Mouse (Mus musculus): ENCODE data around the gene Wfdc2. TPM values are rescaled to one million over a fixed set of nuclear protein-coding genes. Genes with fewer than 3 reads are reported as not detected.

The Wfdc2 gene
- 1,345 and 1,354 TPM in 2 replicates for polyA plus RNA-seq (2015; fragmentation: Nextera tagmentation; extraction: Ambion mirVana)

GRCm38 (mm10) chr2:164562391-164563188, at the start of gene Wfdc2:
Wfdc2 (plus strand) TSS chr2:164562413.
- Histone ChIP-seq H3K9ac (replicated peaks; ENCODE audit: low read depth) (peak within 1 kb of the TSS; percentile 47), H3K4me3 (ENCODE audit: low read depth, low read length) (peak within 1 kb of the TSS; percentile 43), H3K4me2 (replicated peaks; ENCODE audit: low read depth, low read length) (peak within 1 kb of the TSS; percentile 66), H3K27ac (ENCODE audit: low read length) (peak within 1 kb of the TSS; percentile 64), H3K27me3 (replicated peaks; ENCODE audit: insufficient read depth, low read length) (no peaks in the 10 kb centered on the region), H3K9me3 (ENCODE audit: low read length) (no peaks in the 10 kb centered on the region), H3K4me1 (ENCODE audit: insufficient read depth, low read depth, low read length) (0 out of 2 replicates have a peak, but pooled peaks cover 5% of the 10 kb centered on the region), H3K36me3 (ENCODE audit: insufficient read depth, low read length) (no peaks in the 10 kb centered on the region)
- DNase-seq (ENCODE audit: low spot score) (peak; percentile 84), ATAC-seq (peak; percentile 76)
- TF ChIP-seq CTCF (IDR thresholded peaks at IDR 0.05) (no peak), EP300 (IDR thresholded peaks at IDR 0.05) (no peak)
- 8% methylated on average over 19 of the region's 24 CpGs for WGBS

- DNase-seq (ENCODE audit: low spot score), result peak; percentile 79
- peak; percentile 70 for ATAC-seq
- H3K4me3 ChIP-seq (ENCODE audit: low read depth, low read length), result no peak overlapping the region
- H3K27me3 ChIP-seq (replicated peaks; ENCODE audit: insufficient read depth, low read length), result no peaks in the 10 kb centered on the region
- no peaks in the 10 kb centered on the region for H3K9me3 ChIP-seq (ENCODE audit: low read length)
- H3K4me2 ChIP-seq (replicated peaks; ENCODE audit: low read depth, low read length), result no peak overlapping the region
- H3K9ac ChIP-seq (replicated peaks; ENCODE audit: low read depth), result no peak overlapping the region
- 47% methylated on average over 8 of the region's 8 CpGs for WGBS
- H3K4me1 ChIP-seq (ENCODE audit: insufficient read depth, low read depth, low read length), result no peaks in the 10 kb centered on the region
- H3K36me3 ChIP-seq (ENCODE audit: insufficient read depth, low read length), result no peaks in the 10 kb centered on the region
- H3K27ac ChIP-seq (ENCODE audit: low read length), result peak overlapping the region; percentile 73
- TF ChIP-seq CTCF (IDR thresholded peaks at IDR 0.05) (0 out of 2 replicates have a peak, but pooled peaks have one; percentile 9), EP300 (IDR thresholded peaks at IDR 0.05) (peak; percentile 84)
These were observed 48.8 kb upstream of the Wfdc2 start for GRCm38 (mm10) chr2:164513389-164513788.

- no peaks in the 10 kb centered on the region for H3K4me1 ChIP-seq (ENCODE audit: insufficient read depth, low read depth, low read length)
- no peak for DNase-seq (ENCODE audit: low spot score)
- H3K36me3 ChIP-seq (ENCODE audit: insufficient read depth, low read length), result no peaks in the 10 kb centered on the region
- no peak overlapping the region for H3K27ac ChIP-seq (ENCODE audit: low read length)
- H3K9me3 ChIP-seq (ENCODE audit: low read length), result no peaks in the 10 kb centered on the region
- WGBS, result 56% methylated on average over 3 of the region's 3 CpGs
- no peak overlapping the region for H3K4me2 ChIP-seq (replicated peaks; ENCODE audit: low read depth, low read length)
- no peak overlapping the region for H3K9ac ChIP-seq (replicated peaks; ENCODE audit: low read depth)
- no peak for ATAC-seq
- no peak for TF ChIP-seq CTCF (IDR thresholded peaks at IDR 0.05)
- no peak for TF ChIP-seq EP300 (IDR thresholded peaks at IDR 0.05)
- no peak overlapping the region for H3K4me3 ChIP-seq (ENCODE audit: low read depth, low read length)
- no peaks in the 10 kb centered on the region for H3K27me3 ChIP-seq (replicated peaks; ENCODE audit: insufficient read depth, low read length)
These were observed 47.3 kb upstream of the Wfdc2 start for GRCm38 (mm10) chr2:164514916-164515315.

GRCm38 (mm10) chr2:164515897-164516296, 46.3 kb upstream of the Wfdc2 start:
- no peak for ATAC-seq
- Histone ChIP-seq H3K27ac (ENCODE audit: low read length) (no peak overlapping the region), H3K9ac (replicated peaks; ENCODE audit: low read depth) (no peak overlapping the region), H3K4me2 (replicated peaks; ENCODE audit: low read depth, low read length) (no peak overlapping the region), H3K9me3 (ENCODE audit: low read length) (no peaks in the 10 kb centered on the region), H3K27me3 (replicated peaks; ENCODE audit: insufficient read depth, low read length) (no peaks in the 10 kb centered on the region), H3K4me3 (ENCODE audit: low read depth, low read length) (no peak overlapping the region), H3K4me1 (ENCODE audit: insufficient read depth, low read depth, low read length) (no peaks in the 10 kb centered on the region), H3K36me3 (ENCODE audit: insufficient read depth, low read length) (no peaks in the 10 kb centered on the region)
- TF ChIP-seq CTCF (IDR thresholded peaks at IDR 0.05) (no peak), EP300 (IDR thresholded peaks at IDR 0.05) (no peak)
- 83% methylated on average over 9 of the region's 9 CpGs for WGBS
- no peak for DNase-seq (ENCODE audit: low spot score)

- Histone ChIP-seq H3K9me3 (ENCODE audit: low read length) (no peaks in the 10 kb centered on the region), H3K4me1 (ENCODE audit: insufficient read depth, low read depth, low read length) (no peaks in the 10 kb centered on the region), H3K4me3 (ENCODE audit: low read depth, low read length) (no peak overlapping the region), H3K27me3 (replicated peaks; ENCODE audit: insufficient read depth, low read length) (no peaks in the 10 kb centered on the region), H3K4me2 (replicated peaks; ENCODE audit: low read depth, low read length) (no peak overlapping the region), H3K27ac (ENCODE audit: low read length) (no peak overlapping the region), H3K36me3 (ENCODE audit: insufficient read depth, low read length) (no peaks in the 10 kb centered on the region), H3K9ac (replicated peaks; ENCODE audit: low read depth) (no peak overlapping the region)
- ATAC-seq (no peak), DNase-seq (ENCODE audit: low spot score) (no peak)
- WGBS, result 66% methylated on average over 11 of the region's 11 CpGs
- TF ChIP-seq CTCF (IDR thresholded peaks at IDR 0.05) (no peak), EP300 (IDR thresholded peaks at IDR 0.05) (no peak)
These were observed 45.6 kb upstream of the Wfdc2 start for GRCm38 (mm10) chr2:164516592-164516991.

- no peak overlapping the region for H3K4me2 ChIP-seq (replicated peaks; ENCODE audit: low read depth, low read length)
- TF ChIP-seq EP300 (IDR thresholded peaks at IDR 0.05) (0 out of 2 replicates have a peak, but pooled peaks have one; percentile 5), CTCF (IDR thresholded peaks at IDR 0.05) (peak; percentile 93)
- no peak overlapping the region for H3K9ac ChIP-seq (replicated peaks; ENCODE audit: low read depth)
- 42% methylated on average over 7 of the region's 10 CpGs for WGBS
- no peaks in the 10 kb centered on the region for H3K9me3 ChIP-seq (ENCODE audit: low read length)
- ATAC-seq (peak; percentile 25; the same call in 1 of the 2 replicates), DNase-seq (ENCODE audit: low spot score) (peak; percentile 82)
- H3K4me1 ChIP-seq (ENCODE audit: insufficient read depth, low read depth, low read length), result no peaks in the 10 kb centered on the region
- H3K4me3 ChIP-seq (ENCODE audit: low read depth, low read length), result no peak overlapping the region
- H3K27me3 ChIP-seq (replicated peaks; ENCODE audit: insufficient read depth, low read length), result no peaks in the 10 kb centered on the region
- H3K27ac ChIP-seq (ENCODE audit: low read length), result no peak overlapping the region
- no peaks in the 10 kb centered on the region for H3K36me3 ChIP-seq (ENCODE audit: insufficient read depth, low read length)
These were observed 44.6 kb upstream of the Wfdc2 start for GRCm38 (mm10) chr2:164517485-164518221.

Measured in lung, postnatal 0 days (tissue).